Mouse (Mus musculus): Measurements from ENCODE around the gene Gfi1. TPM values are rescaled to one million over a fixed set of nuclear protein-coding genes. Genes with fewer than 3 reads are reported as not detected.

The Gfi1 gene
- polyA plus RNA-seq, 1 experiment from 2014 or later, result not detected

GRCm38 (mm10) chr5:107687161-107687560, 38.7 kb downstream of the Gfi1 start:
- H3K27ac ChIP-seq (replicated peaks; ENCODE audit: low read depth, low read length), result no peak overlapping the region
- no peaks in the 10 kb centered on the region for H3K27me3 ChIP-seq (ENCODE audit: control insufficient read depth, insufficient read depth, low read length)
- no peaks in the 10 kb centered on the region for H3K4me1 ChIP-seq (ENCODE audit: control insufficient read depth, insufficient read depth, low read length)
- no peak overlapping the region for H3K4me3 ChIP-seq (ENCODE audit: low read depth, low read length)
- DNase-seq (ENCODE audit: low spot score) (no peak), ATAC-seq (replicated peaks; ENCODE audit: insufficient number of reproducible peaks, low FRiP score, low TSS enrichment, low read depth) (no peak)
- H3K9me3 ChIP-seq (replicated peaks; ENCODE audit: control insufficient read depth, low read length), result no peaks in the 10 kb centered on the region
- H3K9ac ChIP-seq (replicated peaks; ENCODE audit: low read length), result no peak overlapping the region
- H3K36me3 ChIP-seq (replicated peaks; ENCODE audit: control insufficient read depth, insufficient read depth, low read depth, low read length), result no peaks in the 10 kb centered on the region
- 95% methylated on average over 5 of the region's 5 CpGs for WGBS
- no peak overlapping the region for H3K4me2 ChIP-seq (ENCODE audit: low read depth, low read length)

DNA sequence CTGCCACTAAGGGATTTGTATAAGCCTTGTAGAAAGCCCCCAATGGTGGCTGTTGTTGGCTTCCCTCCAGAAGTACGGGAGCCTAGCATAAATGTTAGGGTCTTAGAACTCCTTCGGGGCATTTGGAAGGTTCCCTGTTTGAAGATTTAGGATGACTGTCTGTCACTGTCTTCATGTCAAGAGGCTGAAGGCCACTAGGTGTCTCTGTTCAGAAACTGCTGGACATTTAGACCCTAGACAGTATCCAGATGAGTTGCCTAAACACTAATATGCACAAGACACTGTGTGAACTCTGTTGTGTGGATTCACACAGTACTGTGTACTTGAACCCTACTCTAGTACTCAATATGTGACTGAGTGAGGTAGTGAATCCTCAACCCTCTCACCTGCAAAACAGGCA, 41.5 kb downstream of the Gfi1 start:
- no peak overlapping the region for H3K27ac ChIP-seq (replicated peaks; ENCODE audit: low read depth, low read length)
- no peak overlapping the region for H3K9ac ChIP-seq (replicated peaks; ENCODE audit: low read length)
- H3K4me1 ChIP-seq (ENCODE audit: control insufficient read depth, insufficient read depth, low read length), result no peaks in the 10 kb centered on the region
- ATAC-seq (replicated peaks; ENCODE audit: insufficient number of reproducible peaks, low FRiP score, low TSS enrichment, low read depth), result no peak
- no peaks in the 10 kb centered on the region for H3K9me3 ChIP-seq (replicated peaks; ENCODE audit: control insufficient read depth, low read length)
- 71% methylated on average over 2 of the region's 2 CpGs for WGBS
- no peak for DNase-seq (ENCODE audit: low spot score)
- H3K4me3 ChIP-seq (ENCODE audit: low read depth, low read length), result no peak overlapping the region
- H3K36me3 ChIP-seq (replicated peaks; ENCODE audit: control insufficient read depth, insufficient read depth, low read depth, low read length), result no peaks in the 10 kb centered on the region
- no peaks in the 10 kb centered on the region for H3K27me3 ChIP-seq (ENCODE audit: control insufficient read depth, insufficient read depth, low read length)
- no peak overlapping the region for H3K4me2 ChIP-seq (ENCODE audit: low read depth, low read length)

GRCm38 (mm10) chr5:107681300-107681699, 44.5 kb downstream of the Gfi1 start:
- Histone ChIP-seq H3K4me3 (ENCODE audit: low read depth, low read length) (no peak overlapping the region), H3K9me3 (replicated peaks; ENCODE audit: control insufficient read depth, low read length) (no peaks in the 10 kb centered on the region), H3K9ac (replicated peaks; ENCODE audit: low read length) (no peak overlapping the region), H3K36me3 (replicated peaks; ENCODE audit: control insufficient read depth, insufficient read depth, low read depth, low read length) (no peaks in the 10 kb centered on the region), H3K4me1 (ENCODE audit: control insufficient read depth, insufficient read depth, low read length) (no peaks in the 10 kb centered on the region), H3K4me2 (ENCODE audit: low read depth, low read length) (no peak overlapping the region), H3K27me3 (ENCODE audit: control insufficient read depth, insufficient read depth, low read length) (no peaks in the 10 kb centered on the region), H3K27ac (replicated peaks; ENCODE audit: low read depth, low read length) (no peak overlapping the region)
- DNase-seq (ENCODE audit: low spot score) (no peak), ATAC-seq (replicated peaks; ENCODE audit: insufficient number of reproducible peaks, low FRiP score, low TSS enrichment, low read depth) (no peak)
- WGBS, result 83% methylated on average over 5 of the region's 5 CpGs

- no peak overlapping the region for H3K9ac ChIP-seq (replicated peaks; ENCODE audit: low read length)
- no peak overlapping the region for H3K4me3 ChIP-seq (ENCODE audit: low read depth, low read length)
- H3K4me1 ChIP-seq (ENCODE audit: control insufficient read depth, insufficient read depth, low read length), result no peaks in the 10 kb centered on the region
- 70% methylated on average over 5 of the region's 5 CpGs for WGBS
- H3K4me2 ChIP-seq (ENCODE audit: low read depth, low read length), result no peak overlapping the region
- H3K36me3 ChIP-seq (replicated peaks; ENCODE audit: control insufficient read depth, insufficient read depth, low read depth, low read length), result no peaks in the 10 kb centered on the region
- DNase-seq (ENCODE audit: low spot score) (no peak), ATAC-seq (replicated peaks; ENCODE audit: insufficient number of reproducible peaks, low FRiP score, low TSS enrichment, low read depth) (no peak)
- H3K9me3 ChIP-seq (replicated peaks; ENCODE audit: control insufficient read depth, low read length), result no peaks in the 10 kb centered on the region
- H3K27me3 ChIP-seq (ENCODE audit: control insufficient read depth, insufficient read depth, low read length), result no peaks in the 10 kb centered on the region
- H3K27ac ChIP-seq (replicated peaks; ENCODE audit: low read depth, low read length), result no peak overlapping the region
These were observed 47.4 kb downstream of the Gfi1 start for GRCm38 (mm10) chr5:107678392-107678791.

Other genes starting within 250 kb of the Gfi1 start
- 0.14 and 0.41 TPM in 2 replicates for gene Gm42669, start 218.4 kb downstream of the Gfi1 start, polyA plus RNA-seq (2014; fragmentation: Nextera tagmentation; extraction: Ambion mirVana)
- gene 1700028K03Rik, start 191.3 kb downstream of the Gfi1 start, polyA plus RNA-seq (2014; fragmentation: Nextera tagmentation; extraction: Ambion mirVana), result 0.08 TPM in 1 of 2 replicates, not detected in the other
- gene Rpap2, start 128.7 kb downstream of the Gfi1 start, polyA plus RNA-seq (2014; fragmentation: Nextera tagmentation; extraction: Ambion mirVana), result 23.9 and 24.9 TPM in 2 replicates
- gene Glmn, start 128.1 kb downstream of the Gfi1 start, polyA plus RNA-seq (2014; fragmentation: Nextera tagmentation; extraction: Ambion mirVana), result 46.6 and 49.1 TPM in 2 replicates
- gene Ube2d2b, start 104.1 kb upstream of the Gfi1 start, polyA plus RNA-seq (2014; fragmentation: Nextera tagmentation; extraction: Ambion mirVana), result 0.24 and 0.25 TPM in 2 replicates
- gene Evi5, start 149.1 kb upstream of the Gfi1 start, polyA plus RNA-seq (2014; fragmentation: Nextera tagmentation; extraction: Ambion mirVana), result 61.7 and 64.2 TPM in 2 replicates
- 82.8 and 84.2 TPM in 2 replicates for gene Rpl5, start 174.5 kb upstream of the Gfi1 start, polyA plus RNA-seq (2014; fragmentation: Nextera tagmentation; extraction: Ambion mirVana)

Data from embryonic facial prominence, embryonic 11.5 days (tissue).